Mouse (Mus musculus) hindbrain, embryonic 15.5 days (tissue): ENCODE data around the gene Det1. TPM values are rescaled to one million over a fixed set of nuclear protein-coding genes. Genes with fewer than 3 reads are reported as not detected.

Experiments used
- ATAC-seq: fragments of 200-750 bp; cut with Nextera tagmentation; 2 replicates; pipeline ENCODE4 v1.8.0; 2017; ENCODE audit warnings: low read depth, moderate number of reproducible peaks, moderate TSS enrichment; ENCODE audit not compliant: low FRiP score
- H3K27ac ChIP-seq: fragments of 300-500 bp; sonication (generic); replicated peaks from 2 replicates; pipeline ENCODE4 v1.5.1; 2015; ENCODE audit warnings: mild to moderate bottlenecking, inconsistent platforms
- H3K27me3 ChIP-seq: fragments of 300-500 bp; sonication (generic); 2 replicates; pipeline ENCODE4 v1.6.1; 2015; ENCODE audit warnings: control low read depth, inconsistent platforms
- H3K36me3 ChIP-seq: fragments of 300-500 bp; sonication (generic); 2 replicates; pipeline ENCODE4 v1.6.1; 2015; ENCODE audit warnings: control low read depth, inconsistent platforms
- H3K4me1 ChIP-seq: fragments of 300-500 bp; sonication (generic); replicated peaks from 2 replicates; pipeline ENCODE4 v1.6.1; 2015; ENCODE audit warnings: control low read depth, inconsistent platforms
- H3K4me2 ChIP-seq: fragments of 300-500 bp; sonication (generic); 2 replicates; pipeline ENCODE4 v1.6.1; 2015; ENCODE audit warnings: moderate library complexity, mild to moderate bottlenecking, inconsistent platforms
- H3K4me3 ChIP-seq: fragments of 300-500 bp; sonication (generic); 2 replicates; pipeline ENCODE4 v1.5.1; 2015; ENCODE audit warnings: mild to moderate bottlenecking, inconsistent platforms
- H3K9ac ChIP-seq: fragments of 300-500 bp; sonication (generic); 2 replicates; pipeline ENCODE4 v1.6.1; 2015; ENCODE audit warnings: inconsistent platforms
- H3K9me3 ChIP-seq: fragments of 300-500 bp; sonication (generic); 2 replicates; pipeline ENCODE4 v1.6.1; 2016; ENCODE audit warnings: control low read depth, inconsistent platforms
- WGBS: fragments of 180-500 bp; shearing (Covaris S2); methylation state at CpG from one replicate; pipeline ENCODE4 v1.1.7; 2015; 5-methylcytosine and 5-hydroxymethylcytosine counted together
- polyA plus RNA-seq: library from polyadenylated mRNA; unstranded; fragments of >200 nt; fragmentation: Nextera tagmentation; extraction: Ambion mirVana; gene quantifications from 2 replicates; pipeline ENCODE4 v1.2.1, GENCODE M21; 2015

Gene Det1
- 12.9 and 13.0 TPM in 2 replicates for polyA plus RNA-seq

DNA sequence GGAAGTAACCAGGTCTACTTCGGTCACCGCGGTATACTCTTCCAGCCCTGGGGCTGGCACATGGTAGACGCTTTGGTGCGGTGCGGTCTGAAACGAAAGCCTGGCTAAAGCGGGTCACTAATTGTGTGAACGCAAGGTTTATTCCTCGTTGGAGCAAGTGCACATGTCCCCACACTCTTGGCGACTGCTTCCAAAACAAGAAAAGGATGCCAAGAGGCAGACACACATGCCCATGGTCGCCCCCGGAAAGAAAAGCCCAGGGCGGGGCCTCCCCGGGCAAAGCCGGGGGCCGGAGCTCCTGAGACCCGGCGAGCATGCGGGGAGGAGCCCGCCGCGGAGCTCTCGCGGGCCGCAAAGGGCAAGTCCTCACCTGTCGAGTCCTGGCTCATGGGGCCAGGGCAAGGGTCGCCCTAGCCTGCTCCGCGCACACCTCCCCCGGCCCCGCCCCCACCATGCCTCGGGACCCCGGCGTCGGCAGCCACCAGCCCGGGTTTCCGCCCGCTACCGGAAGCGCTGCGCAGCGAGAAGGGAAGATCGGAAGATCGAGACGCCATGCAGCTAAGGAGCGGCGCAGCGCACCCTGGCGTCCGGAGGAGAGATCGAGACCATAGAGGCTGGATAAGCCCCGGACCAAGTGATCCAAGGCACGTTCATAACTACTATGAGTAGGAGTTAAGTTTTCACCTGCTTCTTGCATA lies at the start of gene Det1:
Gene Det1, minus strand, starts transcription at position 527 of the 698 bp plus-strand sequence.
- under 1% methylated on average over 54 of the region's 54 CpGs for WGBS
- peaks cover 17% of the 10 kb centered on the region for H3K36me3 ChIP-seq
- peak within 1 kb of the TSS; percentile 77 for H3K4me3 ChIP-seq
- H3K27me3 ChIP-seq = no peaks in the 10 kb centered on the region
- peak within 1 kb of the TSS; percentile 86 for H3K27ac ChIP-seq
- H3K9me3 ChIP-seq = no peaks in the 10 kb centered on the region
- peak within 1 kb of the TSS; percentile 81 for H3K9ac ChIP-seq
- H3K4me1 ChIP-seq = peaks cover 12% of the 10 kb centered on the region
- peak within 1 kb of the TSS; percentile 58 for H3K4me2 ChIP-seq
- ATAC-seq = peak; percentile 95

DNA sequence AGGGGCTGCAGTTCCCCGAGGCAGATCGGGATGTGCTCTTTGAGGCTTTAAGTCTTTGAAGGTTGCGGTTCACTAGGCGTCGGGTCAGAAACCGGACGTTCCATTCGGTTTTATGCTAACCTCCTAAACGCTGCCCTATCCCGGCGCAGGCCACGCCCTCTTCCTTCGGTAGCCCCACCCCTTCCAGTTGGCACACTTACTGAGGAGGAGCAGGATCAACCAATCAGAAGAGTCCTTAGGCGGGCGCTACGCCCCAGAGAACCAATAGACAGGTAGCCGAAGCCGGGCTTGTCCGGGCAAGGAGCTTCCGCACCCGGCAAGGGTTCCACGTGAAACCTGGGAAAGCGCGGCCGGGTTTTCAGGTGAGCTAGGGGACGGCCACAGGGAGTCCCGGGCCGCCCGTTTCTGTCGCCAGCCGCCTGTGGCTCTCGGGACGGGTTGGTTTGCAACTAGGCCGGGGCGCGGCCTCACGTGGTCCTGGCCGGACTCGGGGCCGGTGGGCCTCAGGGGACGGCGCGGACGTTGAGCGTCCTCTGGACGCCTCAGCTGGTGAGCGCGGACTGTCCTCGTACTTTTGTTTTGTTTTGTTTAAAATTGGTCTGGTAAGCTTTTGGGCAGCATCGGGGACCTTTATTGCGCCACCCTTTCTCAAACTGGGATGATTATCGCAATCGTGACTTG lies 48.7 kb upstream of the Det1 start, which contains the start of gene Aen:
Gene Aen, plus strand, starts transcription at position 202 of the 681 bp plus-strand sequence.
- Histone ChIP-seq H3K27ac (0 out of 2 replicates have a peak within 1 kb of the TSS, but pooled peaks have one; percentile 46), H3K27me3 (no peaks in the 10 kb centered on the region), H3K36me3 (no peaks in the 10 kb centered on the region), H3K9me3 (no peaks in the 10 kb centered on the region), H3K9ac (peak within 1 kb of the TSS; percentile 63), H3K4me2 (peak within 1 kb of the TSS; percentile 86), H3K4me3 (peak within 1 kb of the TSS; percentile 81), H3K4me1 (peaks cover 24% of the 10 kb centered on the region)
- 3% methylated on average over 53 of the region's 53 CpGs for WGBS
- peak; percentile 98 for ATAC-seq

DNA sequence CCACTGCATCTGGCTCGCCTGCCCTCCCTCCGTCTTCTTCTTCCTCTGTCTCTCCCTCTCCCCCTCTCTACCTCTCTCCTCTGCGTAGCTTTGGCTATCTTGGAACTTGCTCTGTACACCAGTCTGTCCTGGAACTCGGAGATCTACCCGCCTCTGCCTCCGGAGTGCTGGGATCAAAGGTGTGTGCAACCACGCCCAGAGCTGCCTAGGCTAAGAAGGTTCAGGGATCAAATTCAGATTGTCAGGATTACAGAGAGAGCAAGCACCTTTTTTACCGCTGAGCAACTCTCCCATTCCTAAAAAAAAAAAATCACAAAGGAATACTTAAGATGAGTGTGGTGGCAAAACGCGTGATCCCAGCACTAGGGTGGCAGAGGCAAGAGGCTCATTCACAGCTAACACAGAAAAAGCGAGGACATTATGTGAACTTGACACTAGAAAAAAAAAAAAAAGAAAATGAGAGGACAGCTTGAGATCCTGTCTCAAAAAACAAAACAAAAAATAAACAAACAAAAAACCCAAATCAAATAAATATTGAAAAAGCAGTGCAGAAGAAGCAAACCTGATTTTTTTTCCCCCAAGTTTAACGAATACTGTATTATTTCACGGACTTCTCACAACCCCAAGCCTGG lies 48.1 kb upstream of the Det1 start:
- 56% methylated on average over 12 of the region's 13 CpGs for WGBS
- no peak for ATAC-seq
- Histone ChIP-seq H3K27ac (0 out of 2 replicates have a peak overlapping the region, but pooled peaks have one; percentile 35), H3K4me1 (peaks cover 24% of the 10 kb centered on the region), H3K4me3 (peak overlapping the region; percentile 81), H3K36me3 (no peaks in the 10 kb centered on the region), H3K27me3 (no peaks in the 10 kb centered on the region), H3K9ac (peak overlapping the region; percentile 34; the same call in 1 of the 2 replicates), H3K4me2 (peak overlapping the region; percentile 86), H3K9me3 (no peaks in the 10 kb centered on the region)

DNA sequence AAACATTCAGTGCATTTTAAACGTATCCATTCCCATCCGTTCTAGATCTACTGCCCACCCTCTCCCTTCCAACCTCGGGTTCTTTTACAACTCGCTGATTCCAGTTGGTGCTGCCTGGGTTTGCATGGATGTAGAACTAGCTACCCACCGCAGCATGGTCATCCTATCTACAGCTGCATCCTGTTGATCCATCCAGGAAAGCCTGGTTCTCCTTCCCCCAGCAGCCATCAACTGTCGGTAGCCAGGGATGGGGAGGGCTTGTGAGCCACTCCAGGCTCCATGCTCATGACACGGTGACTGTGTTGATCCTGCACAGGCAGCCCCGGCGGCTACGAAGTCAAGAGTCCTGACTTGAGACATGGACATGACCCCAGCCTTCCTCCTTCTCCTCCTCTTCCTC lies 46.9 kb upstream of the Det1 start:
- no peak for ATAC-seq
- no peak overlapping the region for H3K4me3 ChIP-seq
- 90% methylated on average over 10 of the region's 10 CpGs for WGBS
- no peaks in the 10 kb centered on the region for H3K9me3 ChIP-seq
- no peak overlapping the region for H3K4me2 ChIP-seq
- no peaks in the 10 kb centered on the region for H3K27me3 ChIP-seq
- H3K9ac ChIP-seq = no peak overlapping the region
- no peak overlapping the region for H3K27ac ChIP-seq
- H3K36me3 ChIP-seq = no peaks in the 10 kb centered on the region
- peaks cover 24% of the 10 kb centered on the region for H3K4me1 ChIP-seq

DNA sequence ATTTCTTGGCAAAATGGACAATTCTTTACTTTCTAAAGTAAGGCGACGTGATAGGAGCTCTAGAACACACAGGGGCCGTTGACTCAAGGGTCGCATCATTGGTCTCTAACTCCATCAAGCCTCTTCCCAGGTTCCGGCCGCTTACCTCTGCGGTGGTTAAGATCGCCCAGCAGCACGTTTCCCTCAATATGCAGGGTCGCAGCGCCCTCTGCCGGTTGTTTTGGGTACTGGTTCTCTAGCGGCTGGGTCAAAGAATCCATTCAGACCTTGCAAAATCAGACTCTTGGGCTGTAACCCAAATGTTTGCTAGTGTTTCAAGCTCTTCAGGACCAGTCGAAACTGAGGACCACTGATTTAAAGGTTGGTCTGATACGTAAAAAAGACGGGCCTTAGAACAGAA lies 43.6 kb upstream of the Det1 start:
- no peak overlapping the region for H3K4me2 ChIP-seq
- no peaks in the 10 kb centered on the region for H3K36me3 ChIP-seq
- H3K4me3 ChIP-seq = no peak overlapping the region
- H3K9ac ChIP-seq = no peak overlapping the region
- ATAC-seq = no peak
- H3K27ac ChIP-seq = no peak overlapping the region
- H3K9me3 ChIP-seq = no peaks in the 10 kb centered on the region
- peaks cover 34% of the 10 kb centered on the region for H3K4me1 ChIP-seq
- 3% methylated on average over 16 of the region's 16 CpGs for WGBS
- H3K27me3 ChIP-seq = no peaks in the 10 kb centered on the region

DNA sequence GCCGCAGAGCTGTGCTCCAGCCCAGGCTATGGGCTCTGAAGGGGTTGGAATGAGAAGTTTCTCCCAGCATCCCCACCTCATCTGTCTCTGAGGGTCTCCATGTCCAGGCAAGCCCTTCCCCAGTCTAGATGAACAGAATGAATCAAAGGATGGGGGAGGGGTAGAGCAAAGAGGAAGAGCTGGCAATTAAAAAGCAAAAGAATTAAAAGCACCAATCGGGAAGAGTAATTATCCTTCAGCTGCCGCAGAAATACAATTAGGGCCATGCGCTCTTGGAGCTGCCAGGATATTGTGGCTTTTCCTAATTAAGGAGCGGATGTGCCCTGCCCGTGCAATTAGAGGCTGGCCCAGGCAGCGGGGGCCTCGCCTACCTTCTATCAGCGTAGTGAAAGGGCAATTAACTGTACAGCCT lies 40.4 kb upstream of the Det1 start:
- peak overlapping the region; percentile 67 for H3K4me2 ChIP-seq
- H3K4me3 ChIP-seq = no peak overlapping the region
- ATAC-seq = no peak
- H3K4me1 ChIP-seq = peaks cover 45% of the 10 kb centered on the region
- peak overlapping the region; percentile 74 for H3K27ac ChIP-seq
- H3K36me3 ChIP-seq = no peaks in the 10 kb centered on the region
- WGBS = 22% methylated on average over 9 of the region's 9 CpGs
- no peaks in the 10 kb centered on the region for H3K27me3 ChIP-seq
- no peaks in the 10 kb centered on the region for H3K9me3 ChIP-seq
- no peak overlapping the region for H3K9ac ChIP-seq

DNA sequence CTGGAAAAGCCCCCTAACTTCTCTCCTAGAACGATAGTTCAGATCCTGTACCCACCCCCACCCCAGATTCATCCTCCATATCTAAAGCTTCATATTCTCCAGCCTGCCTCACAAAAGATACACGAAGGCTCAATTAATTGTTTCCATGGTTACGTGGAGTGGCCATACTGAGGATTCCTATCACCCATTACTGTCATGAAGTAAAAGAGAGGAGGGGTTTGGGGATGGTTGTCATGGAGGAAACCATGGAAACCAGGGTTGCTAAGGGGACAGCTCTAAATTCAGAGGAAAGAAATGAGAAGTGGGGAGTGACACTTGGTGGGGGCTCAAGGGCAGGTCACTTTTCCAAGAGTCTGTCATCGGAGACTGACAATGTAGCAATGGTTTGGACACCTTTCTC lies 39.4 kb upstream of the Det1 start:
- H3K4me2 ChIP-seq = peak overlapping the region; percentile 67
- ATAC-seq = no peak
- peak overlapping the region; percentile 74 for H3K27ac ChIP-seq
- peaks cover 51% of the 10 kb centered on the region for H3K4me1 ChIP-seq
- 21% methylated on average over 4 of the region's 4 CpGs for WGBS
- peak overlapping the region; percentile 20 for H3K4me3 ChIP-seq
- H3K9me3 ChIP-seq = no peaks in the 10 kb centered on the region
- H3K36me3 ChIP-seq = no peaks in the 10 kb centered on the region
- no peaks in the 10 kb centered on the region for H3K27me3 ChIP-seq
- H3K9ac ChIP-seq = peak overlapping the region; percentile 25; the same call in 1 of the 2 replicates

DNA sequence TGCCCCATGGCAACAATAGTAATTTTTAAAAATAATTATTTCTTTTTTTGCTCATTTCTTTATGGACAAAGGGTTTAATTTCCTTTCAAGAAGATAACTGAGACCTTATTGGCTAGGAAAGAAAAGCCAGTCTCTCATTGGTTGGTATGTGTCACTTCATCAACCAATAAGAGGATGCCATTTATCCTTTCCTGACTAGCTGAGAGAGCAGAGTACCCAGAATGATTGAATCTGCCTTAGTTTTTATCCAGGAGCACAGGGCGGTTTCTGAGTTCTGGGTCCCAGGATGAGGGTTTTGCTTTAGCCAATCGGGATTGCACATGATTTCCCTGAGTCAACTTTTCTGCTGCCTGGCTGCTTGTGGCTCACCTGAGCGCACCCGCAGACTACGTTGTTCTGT lies 38.3 kb upstream of the Det1 start:
- no peaks in the 10 kb centered on the region for H3K27me3 ChIP-seq
- no peaks in the 10 kb centered on the region for H3K9me3 ChIP-seq
- peaks cover 58% of the 10 kb centered on the region for H3K4me1 ChIP-seq
- H3K4me2 ChIP-seq = peak overlapping the region; percentile 67
- H3K27ac ChIP-seq = peak overlapping the region; percentile 74
- H3K36me3 ChIP-seq = no peaks in the 10 kb centered on the region
- peak overlapping the region; percentile 25; the same call in 1 of the 2 replicates for H3K9ac ChIP-seq
- WGBS = 60% methylated on average over 5 of the region's 5 CpGs
- ATAC-seq = no peak
- peak overlapping the region; percentile 20; the same call in 1 of the 2 replicates for H3K4me3 ChIP-seq

DNA sequence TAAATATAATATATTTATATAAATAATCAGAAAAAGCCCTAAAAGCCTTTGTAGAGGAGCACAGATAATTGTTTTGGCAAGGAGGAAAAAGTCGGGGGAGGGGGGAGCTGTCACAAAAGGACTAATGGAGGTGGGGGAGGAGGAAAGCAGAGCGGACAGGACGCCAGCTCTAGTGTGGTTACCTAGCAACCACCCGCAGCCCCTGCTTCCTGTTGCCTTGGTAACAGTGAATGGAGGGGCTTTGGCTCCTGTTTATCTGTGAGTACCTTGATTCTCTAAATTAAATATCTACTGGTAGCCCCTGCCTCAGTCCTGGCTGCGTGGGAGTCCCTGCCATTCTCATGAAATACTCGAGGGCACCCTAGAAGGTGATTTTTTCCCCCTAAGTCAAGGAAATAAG lies 37.1 kb upstream of the Det1 start:
- WGBS = 3% methylated on average over 6 of the region's 6 CpGs
- peak overlapping the region; percentile 81 for H3K27ac ChIP-seq
- H3K27me3 ChIP-seq = no peaks in the 10 kb centered on the region
- peak overlapping the region; percentile 56 for H3K4me3 ChIP-seq
- no peaks in the 10 kb centered on the region for H3K36me3 ChIP-seq
- peak overlapping the region; percentile 67 for H3K4me2 ChIP-seq
- H3K9me3 ChIP-seq = no peaks in the 10 kb centered on the region
- H3K4me1 ChIP-seq = peaks cover 58% of the 10 kb centered on the region
- H3K9ac ChIP-seq = peak overlapping the region; percentile 45
- ATAC-seq = peak; percentile 59

DNA sequence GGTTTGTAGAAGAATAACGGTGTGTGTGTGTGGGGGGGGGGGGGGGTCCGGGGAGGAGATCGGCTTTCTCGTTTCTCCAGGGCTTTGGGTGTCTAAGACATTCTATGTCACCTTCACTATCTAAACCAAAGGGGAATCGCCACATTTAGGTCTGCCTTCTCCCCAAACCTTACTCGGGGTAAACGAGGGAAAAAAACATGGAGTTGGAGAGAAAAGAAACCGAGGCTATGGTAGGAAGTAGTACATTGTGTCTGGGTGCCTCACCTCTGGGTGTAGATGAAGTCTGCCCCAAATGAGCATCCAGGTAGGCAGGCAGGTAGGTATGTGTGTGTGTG lies 36.6 kb upstream of the Det1 start:
- Histone ChIP-seq H3K9ac (peak overlapping the region; percentile 67), H3K4me2 (peak overlapping the region; percentile 67), H3K4me1 (peaks cover 58% of the 10 kb centered on the region), H3K9me3 (no peaks in the 10 kb centered on the region), H3K27me3 (no peaks in the 10 kb centered on the region), H3K36me3 (no peaks in the 10 kb centered on the region), H3K27ac (peak overlapping the region; percentile 81), H3K4me3 (peak overlapping the region; percentile 56)
- ATAC-seq = no peak
- WGBS = 5% methylated on average over 8 of the region's 8 CpGs

DNA sequence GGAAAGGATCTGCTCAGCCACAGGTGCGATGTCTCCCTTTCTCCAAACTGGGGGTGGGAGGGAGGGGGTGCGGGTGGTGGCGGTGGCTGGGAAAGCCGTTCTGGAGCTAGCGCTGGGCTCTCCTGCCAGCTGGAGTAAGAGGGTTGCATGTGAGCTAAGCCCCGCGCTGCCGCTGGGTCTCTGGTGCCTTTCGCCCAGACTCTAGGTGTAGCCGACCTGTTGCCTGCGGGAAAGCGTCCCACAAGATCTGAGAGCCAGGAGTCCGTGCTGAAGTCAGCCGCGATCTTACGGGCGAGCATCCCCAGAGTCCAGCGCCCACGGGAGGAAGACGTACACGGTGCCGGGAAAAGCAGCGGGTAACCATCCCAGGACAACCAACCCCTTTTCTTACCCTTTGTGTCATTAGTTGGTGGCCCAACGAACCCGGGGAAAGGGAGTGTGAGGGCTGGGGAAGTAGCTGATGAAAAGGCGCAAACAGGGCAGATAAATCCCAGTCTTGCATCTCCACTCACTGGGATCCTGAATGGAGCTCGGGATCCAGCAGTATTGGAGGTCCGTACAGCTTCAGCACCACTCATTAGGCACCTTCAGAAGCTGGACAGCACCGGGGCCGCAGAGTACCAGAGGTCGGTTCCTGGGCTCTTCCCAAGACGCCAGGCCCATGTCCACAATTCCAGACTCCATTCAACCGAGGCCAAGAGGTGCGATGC lies 36.1 kb upstream of the Det1 start:
- Histone ChIP-seq H3K27me3 (no peaks in the 10 kb centered on the region), H3K27ac (peak overlapping the region; percentile 81), H3K4me3 (peak overlapping the region; percentile 56), H3K4me2 (peak overlapping the region; percentile 67), H3K36me3 (no peaks in the 10 kb centered on the region), H3K4me1 (peaks cover 53% of the 10 kb centered on the region), H3K9me3 (no peaks in the 10 kb centered on the region), H3K9ac (peak overlapping the region; percentile 67)
- no peak for ATAC-seq
- under 1% methylated on average over 34 of the region's 34 CpGs for WGBS
